Mouse (Mus musculus) hindbrain, embryonic 12.5 days (tissue): ENCODE data around the gene Trappc10. TPM values are rescaled to one million over a fixed set of nuclear protein-coding genes. Genes with fewer than 3 reads are reported as not detected.

Experiments
- ATAC-seq: fragments of 200-750 bp; cut with Nextera tagmentation; 2 replicates; pipeline ENCODE4 v1.8.0; 2017; ENCODE audit warnings: moderate TSS enrichment; ENCODE audit not compliant: low FRiP score
- H3K27ac ChIP-seq: fragments of 300-500 bp; sonication (generic); 2 replicates; pipeline ENCODE4 v1.5.1; 2016; ENCODE audit warnings: mild to moderate bottlenecking
- H3K27me3 ChIP-seq: fragments of 300-500 bp; sonication (generic); 2 replicates; pipeline ENCODE4 v1.6.1; 2016; ENCODE audit warnings: mild to moderate bottlenecking
- H3K36me3 ChIP-seq: fragments of 300-500 bp; sonication (generic); 2 replicates; pipeline ENCODE4 v1.6.1; 2016; ENCODE audit warnings: mild to moderate bottlenecking
- H3K4me1 ChIP-seq: fragments of 300-500 bp; sonication (generic); 2 replicates; pipeline ENCODE4 v1.6.1; 2016
- H3K4me2 ChIP-seq: fragments of 300-500 bp; sonication (generic); replicated peaks from 2 replicates; pipeline ENCODE4 v1.6.1; 2016; ENCODE audit warnings: mild to moderate bottlenecking
- H3K4me3 ChIP-seq: fragments of 300-500 bp; sonication (generic); 2 replicates; pipeline ENCODE4 v1.5.1; 2016; ENCODE audit warnings: mild to moderate bottlenecking
- H3K9ac ChIP-seq: fragments of 300-500 bp; sonication (generic); 2 replicates; pipeline ENCODE4 v1.6.1; 2016; ENCODE audit warnings: mild to moderate bottlenecking, moderate library complexity
- H3K9me3 ChIP-seq: fragments of 300-500 bp; sonication (generic); replicated peaks from 2 replicates; pipeline ENCODE4 v1.6.1; 2016; ENCODE audit warnings: mild to moderate bottlenecking
- WGBS: fragments of 180-500 bp; shearing (Covaris S2); methylation state at CpG from one replicate; pipeline ENCODE4 v1.1.7; 2016; 5-methylcytosine and 5-hydroxymethylcytosine counted together
- polyA plus RNA-seq: library from polyadenylated mRNA; unstranded; fragments of >200 nt; fragmentation: Nextera tagmentation; extraction: Ambion mirVana; gene quantifications from 2 replicates; pipeline ENCODE4 v1.2.1, GENCODE M21; 2016

Trappc10 gene
- polyA plus RNA-seq, 1 experiment from 2014 or later = 26.0 TPM

DNA sequence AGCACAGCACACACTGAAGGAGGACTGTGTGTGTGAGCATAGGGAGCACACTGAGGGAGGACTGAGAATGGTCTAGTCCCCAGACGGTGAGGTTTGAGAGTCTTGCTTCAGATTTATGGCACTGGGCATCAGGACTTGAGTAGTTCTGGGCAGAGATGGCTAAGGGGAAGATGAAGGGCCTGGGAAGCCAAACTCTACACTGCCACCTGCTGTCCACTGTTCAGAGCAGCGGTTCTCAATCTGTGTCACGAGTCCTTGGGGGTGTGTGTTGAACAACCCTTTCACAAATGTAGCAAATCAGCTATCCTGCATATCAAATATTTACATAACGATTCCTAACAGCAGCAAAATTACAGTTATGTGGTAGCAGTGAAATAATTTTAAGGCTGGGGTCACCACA, 80.5 kb downstream of the Trappc10 start:
- 36% methylated on average over 4 of the region's 4 CpGs for WGBS
- Histone ChIP-seq H3K4me1 (peaks cover 17% of the 10 kb centered on the region), H3K36me3 (peaks cover 55% of the 10 kb centered on the region), H3K4me3 (no peak overlapping the region), H3K27me3 (no peaks in the 10 kb centered on the region), H3K4me2 (no peak overlapping the region), H3K27ac (no peak overlapping the region), H3K9me3 (no peaks in the 10 kb centered on the region), H3K9ac (no peak overlapping the region)
- ATAC-seq = no peak

DNA sequence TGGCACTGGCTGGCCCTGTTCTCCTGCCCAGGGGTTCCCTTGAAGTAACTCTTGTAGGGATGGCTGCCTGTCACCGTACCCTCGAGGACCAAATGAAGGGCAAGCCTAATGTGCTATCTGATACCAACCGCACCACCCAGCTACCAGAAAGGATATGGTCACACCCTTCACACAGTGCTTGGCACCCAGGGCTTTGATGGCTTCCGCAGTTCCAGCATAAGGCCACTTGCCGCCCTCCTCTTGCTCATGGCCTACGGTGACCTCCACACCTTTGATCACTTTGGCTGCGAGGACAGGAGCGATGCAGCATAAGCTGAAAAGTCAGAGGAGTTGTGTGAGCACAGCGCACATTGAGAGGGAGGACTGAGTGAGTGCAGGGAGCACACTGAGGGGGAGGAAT, 81.2 kb downstream of the Trappc10 start:
- ATAC-seq = no peak
- Histone ChIP-seq H3K9me3 (no peaks in the 10 kb centered on the region), H3K36me3 (peaks cover 55% of the 10 kb centered on the region), H3K4me3 (no peak overlapping the region), H3K4me2 (no peak overlapping the region), H3K9ac (no peak overlapping the region), H3K27ac (no peak overlapping the region), H3K4me1 (peaks cover 10% of the 10 kb centered on the region), H3K27me3 (no peaks in the 10 kb centered on the region)
- 91% methylated on average over 9 of the region's 9 CpGs for WGBS

DNA sequence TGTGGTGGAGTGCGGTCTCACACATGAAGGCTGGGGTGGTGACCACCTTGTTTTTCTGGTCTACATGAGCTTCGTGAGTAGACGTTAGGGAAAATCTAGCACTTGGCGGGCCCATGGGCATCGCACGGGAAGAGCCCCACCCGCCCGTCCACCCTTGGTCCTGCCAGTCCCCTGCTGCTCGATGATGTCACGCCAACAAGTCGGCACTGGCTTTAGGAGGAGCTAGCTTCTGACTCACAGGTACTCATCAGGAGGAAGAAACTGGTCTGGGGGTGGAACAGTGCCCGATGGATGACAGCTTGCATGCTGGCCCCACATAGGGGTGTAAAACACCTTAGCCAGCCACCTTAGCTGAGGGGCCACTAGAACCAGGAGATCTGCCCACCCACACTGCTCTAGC, 81.8 kb downstream of the Trappc10 start:
- H3K27me3 ChIP-seq = no peaks in the 10 kb centered on the region
- ATAC-seq = no peak
- peaks cover 55% of the 10 kb centered on the region for H3K36me3 ChIP-seq
- H3K27ac ChIP-seq = no peak overlapping the region
- H3K9me3 ChIP-seq = no peaks in the 10 kb centered on the region
- H3K4me1 ChIP-seq = peaks cover 8% of the 10 kb centered on the region
- 91% methylated on average over 12 of the region's 12 CpGs for WGBS
- H3K9ac ChIP-seq = no peak overlapping the region
- no peak overlapping the region for H3K4me3 ChIP-seq
- no peak overlapping the region for H3K4me2 ChIP-seq

DNA sequence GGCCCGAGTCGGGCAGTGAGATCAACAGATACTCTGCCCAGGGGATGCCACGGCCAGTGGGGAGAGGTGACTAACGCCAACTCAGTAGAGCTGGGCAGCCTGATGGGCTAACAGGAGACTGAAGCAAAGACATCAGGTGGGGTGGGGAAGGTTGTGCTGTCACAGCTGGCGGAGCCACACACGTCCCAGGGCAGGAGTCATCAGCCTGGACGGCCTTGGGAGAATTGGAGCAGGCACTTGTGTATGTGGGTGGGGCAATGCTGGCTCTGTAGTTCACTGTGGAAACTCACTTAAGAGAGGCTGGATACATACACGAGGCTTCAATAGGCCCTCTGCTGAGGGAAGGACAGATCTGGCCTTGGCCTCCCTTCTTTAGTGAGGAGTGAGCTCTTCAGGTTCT, 83.3 kb downstream of the Trappc10 start:
- H3K27me3 ChIP-seq = no peaks in the 10 kb centered on the region
- no peak for ATAC-seq
- WGBS = 87% methylated on average over 8 of the region's 8 CpGs
- peaks cover 40% of the 10 kb centered on the region for H3K36me3 ChIP-seq
- H3K9ac ChIP-seq = no peak overlapping the region
- H3K4me2 ChIP-seq = no peak overlapping the region
- H3K9me3 ChIP-seq = no peaks in the 10 kb centered on the region
- no peak overlapping the region for H3K4me3 ChIP-seq
- H3K4me1 ChIP-seq = peaks cover 8% of the 10 kb centered on the region
- H3K27ac ChIP-seq = no peak overlapping the region

DNA sequence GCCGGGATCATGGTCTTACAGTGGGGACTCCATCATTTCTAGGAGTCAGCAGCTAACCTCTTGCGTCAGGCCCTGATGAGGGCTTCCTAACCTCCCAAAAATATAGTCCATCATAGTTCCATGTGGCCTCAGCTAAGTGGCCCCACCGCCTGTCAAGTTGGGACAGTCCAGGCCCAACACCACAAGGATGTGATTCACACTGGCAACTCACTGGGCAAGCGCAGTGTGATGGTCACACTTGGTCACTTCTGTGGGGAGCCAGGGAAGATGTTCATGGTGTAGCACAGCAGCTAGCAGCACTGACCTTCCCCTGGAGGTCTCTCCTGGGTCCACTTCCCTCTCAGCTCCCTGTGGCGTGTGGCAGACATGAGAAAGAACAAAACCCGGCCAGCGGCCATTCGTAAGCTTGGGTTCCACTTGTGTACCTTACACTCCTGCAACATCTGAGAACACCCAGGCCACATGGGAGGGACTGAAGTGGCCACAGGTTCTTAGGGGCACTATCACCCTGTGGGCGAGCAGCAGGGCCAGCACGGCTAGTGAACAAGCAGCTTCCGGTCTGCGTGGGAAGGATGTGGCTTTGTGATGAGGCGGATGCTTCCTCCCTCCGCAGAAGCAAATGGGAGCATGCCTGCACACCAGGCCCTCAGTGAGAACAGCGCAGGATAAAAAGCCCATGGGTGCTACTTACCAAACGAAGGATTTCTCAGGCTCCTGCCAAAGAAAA, 83.9 kb downstream of the Trappc10 start:
- no peak overlapping the region for H3K4me3 ChIP-seq
- H3K27ac ChIP-seq = no peak overlapping the region
- 86% methylated on average over 16 of the region's 16 CpGs for WGBS
- H3K4me1 ChIP-seq = peaks cover 8% of the 10 kb centered on the region
- H3K9ac ChIP-seq = no peak overlapping the region
- no peaks in the 10 kb centered on the region for H3K27me3 ChIP-seq
- H3K9me3 ChIP-seq = no peaks in the 10 kb centered on the region
- peak; percentile 13; the same call in 1 of the 2 replicates for ATAC-seq
- H3K4me2 ChIP-seq = no peak overlapping the region
- H3K36me3 ChIP-seq = peaks cover 36% of the 10 kb centered on the region

DNA sequence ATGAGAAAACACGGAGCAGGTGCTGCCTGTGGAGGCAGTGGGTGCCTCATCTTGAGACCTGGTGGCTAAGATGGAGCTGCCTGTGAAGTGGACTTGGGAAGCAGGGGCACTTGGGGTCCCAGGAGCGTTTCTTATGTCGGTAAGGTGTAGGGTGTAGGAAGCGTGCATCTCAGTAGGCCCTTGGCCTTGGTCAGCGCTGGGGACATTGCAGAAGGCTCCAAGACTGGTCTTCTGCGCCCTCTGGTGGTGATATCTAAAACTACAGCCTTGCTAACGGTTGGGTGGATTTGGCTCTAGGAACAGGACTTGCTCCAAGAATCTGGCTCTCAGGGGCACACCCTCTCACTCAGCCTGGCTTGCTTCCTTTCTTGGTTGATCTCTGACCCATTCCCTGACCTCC, 84.5 kb downstream of the Trappc10 start:
- 2% methylated on average over 7 of the region's 7 CpGs for WGBS
- Histone ChIP-seq H3K27me3 (no peaks in the 10 kb centered on the region), H3K4me2 (peak overlapping the region; percentile 32), H3K4me1 (peaks cover 8% of the 10 kb centered on the region), H3K9ac (0 out of 2 replicates have a peak overlapping the region, but pooled peaks have one; percentile 18), H3K4me3 (no peak overlapping the region), H3K36me3 (peaks cover 31% of the 10 kb centered on the region), H3K27ac (no peak overlapping the region), H3K9me3 (no peaks in the 10 kb centered on the region)
- peak; percentile 74 for ATAC-seq

DNA sequence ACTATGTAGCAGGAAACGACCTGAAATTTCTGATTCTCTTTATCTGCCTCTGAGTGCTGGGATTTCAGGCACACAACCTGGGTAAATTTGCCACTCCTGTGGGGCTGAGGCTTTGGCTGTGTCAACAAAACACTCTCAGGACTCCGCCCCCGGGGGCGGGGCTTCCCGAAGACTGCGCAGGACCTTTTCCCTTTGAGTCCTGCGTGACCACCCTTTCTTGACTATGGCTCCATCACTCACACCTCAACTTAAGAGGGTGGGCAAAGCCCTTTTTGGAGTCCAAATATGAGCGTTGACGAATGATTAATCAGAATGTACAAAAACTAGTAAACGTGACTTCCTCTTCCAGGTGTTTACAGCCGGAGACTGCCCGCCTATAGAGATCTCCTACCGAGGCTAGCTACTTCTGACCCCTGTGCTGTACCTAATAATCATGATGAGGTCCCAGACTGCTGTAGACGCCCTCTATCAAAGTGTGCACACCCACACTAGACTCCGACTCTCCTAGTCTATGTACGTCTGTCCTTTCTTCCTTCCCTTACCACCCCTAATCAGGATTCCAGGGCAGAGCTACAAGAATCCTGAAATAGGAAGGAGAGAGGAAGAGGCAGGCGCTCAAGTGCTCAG, 85.1 kb downstream of the Trappc10 start:
- H3K4me1 ChIP-seq = peaks cover 8% of the 10 kb centered on the region
- no peak overlapping the region for H3K4me3 ChIP-seq
- H3K36me3 ChIP-seq = peaks cover 25% of the 10 kb centered on the region
- WGBS = 16% methylated on average over 17 of the region's 17 CpGs
- H3K27ac ChIP-seq = no peak overlapping the region
- ATAC-seq = peak; percentile 44
- H3K9me3 ChIP-seq = no peaks in the 10 kb centered on the region
- 0 out of 2 replicates have a peak overlapping the region, but pooled peaks have one; percentile 18 for H3K9ac ChIP-seq
- H3K4me2 ChIP-seq = peak overlapping the region; percentile 32
- H3K27me3 ChIP-seq = no peaks in the 10 kb centered on the region

DNA sequence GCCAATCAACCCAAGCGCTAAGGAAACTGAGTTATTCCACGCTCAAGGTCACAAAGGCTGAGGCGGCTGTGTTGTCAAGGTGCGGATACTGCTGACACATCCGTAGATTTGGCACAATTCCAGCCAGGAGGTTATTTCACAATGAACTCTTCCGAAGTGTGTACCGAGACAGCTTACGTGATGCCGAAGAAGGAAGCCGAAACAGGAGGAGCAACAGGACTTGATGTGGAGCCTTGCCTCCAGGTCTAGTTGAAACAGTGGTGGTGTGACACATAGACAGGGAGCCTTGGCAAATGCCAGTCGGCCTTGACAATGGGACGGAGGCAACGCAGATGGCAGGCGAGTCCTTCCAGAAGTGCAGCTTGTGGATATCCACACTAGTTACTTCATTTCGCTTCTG, 86.4 kb downstream of the Trappc10 start:
- no peak overlapping the region for H3K4me3 ChIP-seq
- H3K9me3 ChIP-seq = no peaks in the 10 kb centered on the region
- H3K9ac ChIP-seq = no peak overlapping the region
- H3K4me1 ChIP-seq = peaks cover 8% of the 10 kb centered on the region
- H3K36me3 ChIP-seq = peaks cover 16% of the 10 kb centered on the region
- H3K4me2 ChIP-seq = no peak overlapping the region
- ATAC-seq = no peak
- H3K27ac ChIP-seq = no peak overlapping the region
- WGBS = 90% methylated on average over 15 of the region's 15 CpGs
- H3K27me3 ChIP-seq = no peaks in the 10 kb centered on the region

DNA sequence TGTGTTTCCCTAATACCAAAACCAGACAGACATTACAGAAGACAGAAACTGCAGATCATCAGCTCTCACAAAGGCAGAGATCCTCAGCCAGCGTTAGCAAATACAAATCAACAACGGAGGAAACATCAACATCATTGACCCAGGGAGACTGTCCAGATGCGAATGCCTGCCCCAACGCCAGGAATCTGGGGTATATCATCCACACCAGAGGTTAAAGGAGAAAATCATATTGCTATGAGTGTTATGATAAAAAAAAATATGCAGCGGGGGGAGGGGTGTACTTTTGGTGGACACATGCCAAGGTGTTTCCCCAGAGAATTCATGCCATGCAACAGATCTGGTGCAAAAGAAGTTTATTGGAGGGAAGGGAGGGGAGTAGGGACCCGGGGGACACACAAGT, 87.5 kb downstream of the Trappc10 start:
- Histone ChIP-seq H3K9me3 (no peaks in the 10 kb centered on the region), H3K4me1 (peaks cover 8% of the 10 kb centered on the region), H3K4me3 (no peak overlapping the region), H3K4me2 (no peak overlapping the region), H3K27ac (no peak overlapping the region), H3K36me3 (0 out of 2 replicates have a peak, but pooled peaks cover 5% of the 10 kb centered on the region), H3K27me3 (no peaks in the 10 kb centered on the region), H3K9ac (no peak overlapping the region)
- no peak for ATAC-seq
- WGBS = 85% methylated on average over 6 of the region's 6 CpGs

DNA sequence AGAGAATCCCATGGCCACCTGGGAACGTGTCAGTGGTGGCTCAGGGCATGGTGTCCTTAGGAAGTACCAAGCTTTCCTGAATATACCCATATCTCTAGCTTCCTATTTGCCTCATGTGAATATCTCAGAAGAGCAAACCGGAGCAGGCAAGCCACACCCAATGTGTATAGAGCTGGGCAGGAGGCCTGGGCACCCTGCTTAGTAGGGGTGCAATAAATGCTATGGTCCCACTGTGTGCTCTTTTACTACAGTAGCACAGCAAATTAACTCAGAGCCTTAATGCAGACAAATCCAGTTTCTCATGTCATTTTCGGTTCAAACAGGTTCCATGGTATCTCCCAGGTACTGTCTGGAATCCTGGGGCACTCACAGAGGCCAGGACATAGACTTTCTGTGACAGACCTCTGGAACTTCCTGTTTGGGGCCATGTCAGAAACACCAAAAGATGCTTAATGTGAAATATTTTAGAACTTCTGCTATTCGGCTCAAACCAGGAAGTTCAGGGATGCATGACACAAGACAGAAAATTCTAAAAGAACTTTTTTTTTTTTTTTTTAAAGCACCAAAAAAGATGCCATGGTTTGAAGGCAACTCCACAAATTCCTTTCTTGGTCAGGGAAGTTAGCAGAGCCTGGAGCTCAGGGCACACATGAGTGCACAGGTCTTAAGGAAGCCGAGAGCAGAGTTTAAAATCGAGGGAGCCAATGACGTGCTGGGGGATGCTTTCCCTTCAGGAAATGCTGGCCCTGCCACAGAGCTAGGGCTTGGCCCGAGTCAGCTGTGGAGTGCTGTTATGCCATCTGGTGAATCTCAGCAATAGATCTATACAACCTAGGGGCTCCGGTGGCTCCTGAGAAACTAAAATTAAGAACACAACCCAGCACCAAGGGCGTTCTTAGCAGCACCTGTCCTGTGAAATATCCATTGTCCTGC, 95.3 kb downstream of the Trappc10 start:
- 72% methylated on average over 10 of the region's 10 CpGs for whole genome bisulfite sequencing

DNA sequence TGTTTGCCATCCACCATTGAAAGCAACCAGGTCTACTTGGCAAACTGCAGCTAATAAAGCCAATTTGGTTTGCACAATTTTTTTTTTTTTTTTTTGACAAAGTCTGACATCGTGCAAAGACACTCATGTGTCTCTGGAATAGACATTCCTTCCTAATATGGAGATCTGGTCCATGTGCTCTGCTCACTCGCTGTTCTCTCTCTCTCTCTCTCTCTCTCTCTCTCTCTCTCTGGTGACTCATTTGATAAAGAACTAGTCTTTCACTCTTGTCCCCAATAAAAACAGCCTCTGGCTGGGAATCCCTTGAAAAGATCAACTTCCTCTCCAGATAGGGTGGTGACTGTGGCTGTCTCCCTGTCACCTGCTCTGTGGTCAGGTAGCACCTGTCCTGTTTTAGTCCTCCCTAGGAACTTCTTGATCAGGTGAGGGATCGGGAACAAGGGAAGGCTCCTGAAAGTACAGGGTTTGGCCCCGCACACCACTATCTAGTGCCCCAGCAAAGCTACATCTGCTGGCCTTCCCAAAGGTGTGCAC, 96.5 kb downstream of the Trappc10 start:
- ATAC-seq = no peak
- Histone ChIP-seq H3K4me3 (no peak overlapping the region), H3K9me3 (no peaks in the 10 kb centered on the region), H3K27ac (no peak overlapping the region), H3K9ac (no peak overlapping the region), H3K27me3 (no peaks in the 10 kb centered on the region; the same call in 1 of the 2 replicates), H3K36me3 (no peaks in the 10 kb centered on the region), H3K4me2 (no peak overlapping the region), H3K4me1 (no peaks in the 10 kb centered on the region)
- WGBS = 85% methylated on average over 4 of the region's 4 CpGs

More for the DNA sequence above, 95.3 kb downstream of the Trappc10 start:
- Histone ChIP-seq H3K4me2 (no peak overlapping the region), H3K4me3 (no peak overlapping the region), H3K9ac (no peak overlapping the region), H3K36me3 (no peaks in the 10 kb centered on the region), H3K27me3 (no peaks in the 10 kb centered on the region; the same call in 1 of the 2 replicates), H3K9me3 (no peaks in the 10 kb centered on the region), H3K4me1 (no peaks in the 10 kb centered on the region), H3K27ac (no peak overlapping the region)
- no peak for ATAC-seq
